Mouse (Mus musculus) ES-Bruce4 (cell line): ENCODE results near the gene Hoxd12.

Experiments
- CTCF ChIP-seq: IDR thresholded peaks from one replicate; pipeline ENCODE4 v1.8.1; 2011; ENCODE audit warnings: low read depth, low read length
- EP300 ChIP-seq: IDR thresholded peaks from 2 replicates; pipeline ENCODE4 v1.6.1; 2011; ENCODE audit warnings: low read depth, low read length; ENCODE audit not compliant: insufficient read depth
- POLR2A ChIP-seq: IDR thresholded peaks from one replicate; pipeline ENCODE4 v1.8.1; 2011; ENCODE audit warnings: low read length; ENCODE audit not compliant: insufficient read depth

- TF ChIP-seq CTCF, result no peak
- no peak for TF ChIP-seq POLR2A
- TF ChIP-seq EP300, result no peak
Measured at GRCm38 (mm10) chr2:74690338-74690716, 15.5 kb downstream of the Hoxd12 start.
